Mouse (Mus musculus): ENCODE measurements around the gene H2al1j. TPM values are rescaled to one million over a fixed set of nuclear protein-coding genes. Genes with fewer than 3 reads are reported as not detected.
"Not testable (repeated sequence)": the region's sequence is repeated elsewhere in the genome, so short reads cannot be mapped to it uniquely, and the experiment has no call there.

The H2al1j gene
- polyA plus RNA-seq (2015; fragmentation: Nextera tagmentation; extraction: Ambion mirVana), result not detected in 2 replicates

DNA sequence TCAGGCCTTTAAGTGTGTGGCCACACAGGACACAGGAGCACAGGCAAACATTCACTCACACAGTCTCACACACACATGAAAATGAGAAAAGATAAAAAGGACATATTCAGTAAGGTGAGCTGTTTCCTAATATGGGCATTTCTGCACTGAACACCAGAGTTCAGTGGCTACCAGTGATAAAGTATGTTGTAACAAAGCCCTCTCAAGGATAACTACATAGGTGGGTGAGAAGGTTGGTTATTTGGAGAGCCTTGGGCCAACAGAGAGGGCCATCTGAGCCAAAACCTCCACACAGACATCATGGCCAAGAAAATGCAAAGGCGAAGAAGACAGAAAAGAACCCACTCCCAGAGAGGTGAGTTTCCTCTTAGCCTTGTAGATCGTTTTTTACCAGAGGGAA lies at the start of gene H2al1j:
TSS of gene H2al1j (plus strand) at position 301 of the 400 bp plus-strand sequence.
- not testable (repeated sequence) for ATAC-seq (replicated peaks; ENCODE audit: insufficient number of reproducible peaks, insufficient read depth, low FRiP score, low read depth)

DNA sequence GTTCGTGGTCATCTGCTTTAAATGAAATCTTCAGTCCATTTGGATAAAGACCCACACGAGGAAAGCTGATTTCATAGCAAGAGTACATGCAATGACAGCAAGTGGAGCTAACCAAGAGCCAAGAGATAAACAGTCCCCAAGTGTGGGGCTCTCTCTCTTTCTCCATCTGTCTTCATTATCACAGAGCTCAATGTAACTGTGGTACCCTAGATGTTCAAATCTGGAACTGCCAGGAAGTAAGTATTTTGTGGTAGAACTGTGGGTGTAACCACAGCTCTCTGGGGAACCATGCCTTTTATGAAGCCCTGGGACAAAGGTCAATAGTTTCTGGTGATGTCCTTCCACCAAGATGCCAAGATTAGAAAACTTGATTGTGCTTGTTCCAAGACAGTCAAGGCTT lies 46.9 kb upstream of the H2al1j start:
- 45% methylated on average over 2 of the region's 2 CpGs for WGBS

More for the DNA sequence above, at the start of gene H2al1j:
- not testable (repeated sequence) for H3K9me3 ChIP-seq (replicated peaks); H3K27ac ChIP-seq; H3K27me3 ChIP-seq; H3K36me3 ChIP-seq; H3K9ac ChIP-seq; H3K4me3 ChIP-seq; H3K4me2 ChIP-seq; H3K4me1 ChIP-seq (replicated peaks)
- WGBS, result 79% methylated on average over 2 of the region's 2 CpGs

DNA sequence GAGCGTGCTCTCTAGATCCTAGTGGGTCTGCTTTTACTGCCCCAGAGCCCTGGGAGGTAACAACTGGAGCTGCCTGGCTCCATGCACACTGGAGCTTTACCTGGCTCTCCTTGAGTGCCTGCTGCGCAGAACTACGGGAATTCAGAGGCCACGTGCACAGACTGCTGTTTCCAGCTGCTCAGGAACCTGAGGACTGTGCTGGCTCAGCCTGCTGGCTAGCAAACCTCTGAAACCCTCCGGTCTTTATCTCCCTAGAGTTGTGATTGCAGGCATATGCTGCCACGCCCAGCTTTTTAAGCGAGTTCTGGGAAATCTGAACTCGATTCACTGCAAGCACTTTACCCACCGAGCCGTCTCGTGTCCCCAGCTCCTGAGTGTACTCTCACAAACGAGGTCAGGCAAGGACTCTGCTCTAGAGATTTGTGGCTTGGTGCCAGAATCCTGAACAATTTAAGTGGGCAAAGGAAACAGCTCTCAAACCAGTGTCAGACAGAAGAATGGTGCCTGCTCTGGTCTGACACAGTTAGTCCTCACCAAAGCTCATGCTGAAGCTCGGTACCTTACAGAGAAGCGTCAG lies 39.2 kb upstream of the H2al1j start:
- no peak overlapping the region for H3K4me2 ChIP-seq
- no peaks in the 10 kb centered on the region for H3K9me3 ChIP-seq (replicated peaks)
- H3K27me3 ChIP-seq, result peaks cover 5% of the 10 kb centered on the region; the same call in 1 of the 2 replicates
- no peak for ATAC-seq (replicated peaks; ENCODE audit: insufficient number of reproducible peaks, insufficient read depth, low FRiP score, low read depth)
- H3K27ac ChIP-seq, result no peak overlapping the region
- 44% methylated on average over 14 of the region's 14 CpGs for WGBS
- no peaks in the 10 kb centered on the region for H3K36me3 ChIP-seq
- H3K9ac ChIP-seq, result no peak overlapping the region
- H3K4me3 ChIP-seq, result no peak overlapping the region
- peaks cover 3% of the 10 kb centered on the region; the same call in 1 of the 2 replicates for H3K4me1 ChIP-seq (replicated peaks)

More for the DNA sequence above, 46.9 kb upstream of the H2al1j start:
- no peak for ATAC-seq (replicated peaks; ENCODE audit: insufficient number of reproducible peaks, insufficient read depth, low FRiP score, low read depth)
- Histone ChIP-seq H3K9me3 (replicated peaks) (no peaks in the 10 kb centered on the region), H3K9ac (no peak overlapping the region), H3K36me3 (no peaks in the 10 kb centered on the region), H3K27ac (no peak overlapping the region), H3K4me3 (no peak overlapping the region), H3K4me2 (no peak overlapping the region), H3K4me1 (replicated peaks) (no peaks in the 10 kb centered on the region), H3K27me3 (no peaks in the 10 kb centered on the region; the same call in 1 of the 2 replicates)

DNA sequence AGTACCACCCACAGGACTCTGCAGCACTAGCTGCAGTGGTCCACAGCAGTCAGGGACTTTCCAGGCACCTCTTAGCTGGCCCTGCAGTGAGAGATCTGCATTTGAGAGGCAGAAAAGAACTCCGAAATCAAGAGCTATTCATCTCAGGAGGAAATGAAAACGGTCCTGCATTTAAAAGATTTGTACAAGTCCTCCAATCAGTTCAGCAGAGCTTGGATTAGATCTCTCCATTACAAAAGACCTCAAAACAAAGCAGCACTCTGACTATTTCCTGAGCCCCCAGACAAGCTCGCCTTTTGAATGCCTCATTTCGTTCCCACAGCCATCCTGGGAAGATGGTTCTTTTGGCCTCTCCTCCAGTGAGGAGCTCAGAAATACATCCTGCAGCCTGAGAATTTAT lies 38.4 kb upstream of the H2al1j start:
- Histone ChIP-seq H3K9ac (no peak overlapping the region), H3K4me2 (no peak overlapping the region), H3K27me3 (peaks cover 5% of the 10 kb centered on the region; the same call in 1 of the 2 replicates), H3K36me3 (no peaks in the 10 kb centered on the region), H3K4me1 (replicated peaks) (peaks cover 3% of the 10 kb centered on the region; the same call in 1 of the 2 replicates), H3K4me3 (no peak overlapping the region), H3K9me3 (replicated peaks) (no peaks in the 10 kb centered on the region), H3K27ac (no peak overlapping the region)
- WGBS, result 62% methylated on average over 4 of the region's 4 CpGs
- no peak for ATAC-seq (replicated peaks; ENCODE audit: insufficient number of reproducible peaks, insufficient read depth, low FRiP score, low read depth)

DNA sequence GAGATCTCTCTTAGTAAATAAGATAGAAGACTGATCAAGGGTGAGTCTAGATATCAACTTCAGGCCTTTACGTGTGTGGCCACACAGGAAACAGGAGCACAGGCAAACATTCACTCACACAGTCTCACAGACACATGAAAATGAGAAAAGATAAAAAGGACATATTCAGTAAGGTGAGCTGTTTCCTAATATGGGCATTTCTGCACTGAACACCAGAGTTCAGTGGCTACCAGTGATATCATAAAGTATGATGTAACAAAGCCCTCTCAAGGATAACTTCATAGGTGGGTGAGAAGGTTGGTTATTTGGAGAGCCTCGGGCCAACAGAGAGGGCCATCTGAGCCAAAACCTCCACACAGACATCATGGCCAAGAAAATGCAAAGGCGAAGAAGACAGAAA lies 28.7 kb upstream of the H2al1j start, which contains the start of gene H2al1a:
TSS of gene H2al1a (plus strand) at position 301 of the 400 bp plus-strand sequence.
- not testable (repeated sequence) for ATAC-seq (replicated peaks; ENCODE audit: insufficient number of reproducible peaks, insufficient read depth, low FRiP score, low read depth)

DNA sequence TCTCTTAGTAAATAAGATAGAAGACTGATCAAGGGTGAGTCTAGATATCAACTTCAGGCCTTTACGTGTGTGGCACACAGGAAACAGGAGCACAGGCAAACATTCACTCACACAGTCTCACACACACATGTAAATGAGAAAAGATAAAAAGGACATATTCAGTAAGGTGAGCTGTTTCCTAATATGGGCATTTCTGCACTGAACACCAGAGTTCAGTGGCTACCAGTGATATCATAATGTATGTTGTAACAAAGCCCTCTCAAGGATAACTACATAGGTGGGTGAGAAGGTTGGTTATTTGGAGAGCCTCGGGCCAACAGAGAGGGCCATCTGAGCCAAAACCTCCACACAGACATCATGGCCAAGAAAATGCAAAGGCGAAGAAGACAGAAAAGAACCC lies 25.5 kb upstream of the H2al1j start, which contains the start of gene H2al1b:
TSS of gene H2al1b (plus strand) at position 301 of the 400 bp plus-strand sequence.
- H3K27me3 ChIP-seq; H3K9me3 ChIP-seq (replicated peaks); H3K4me1 ChIP-seq (replicated peaks); H3K27ac ChIP-seq; H3K36me3 ChIP-seq; ATAC-seq (replicated peaks; ENCODE audit: insufficient number of reproducible peaks, insufficient read depth, low FRiP score, low read depth); H3K4me3 ChIP-seq; H3K9ac ChIP-seq; H3K4me2 ChIP-seq: not testable (repeated sequence)
- 77% methylated on average over 1 of the region's 3 CpGs for WGBS

More for the DNA sequence above, 28.7 kb upstream of the H2al1j start, which contains the start of gene H2al1a:
- H3K27me3 ChIP-seq; H3K4me1 ChIP-seq (replicated peaks); H3K36me3 ChIP-seq; H3K9me3 ChIP-seq (replicated peaks); H3K4me3 ChIP-seq; H3K4me2 ChIP-seq; H3K27ac ChIP-seq; H3K9ac ChIP-seq: not testable (repeated sequence)
- WGBS, result no CpG with 5 or more reads among the region's 3 CpGs

DNA sequence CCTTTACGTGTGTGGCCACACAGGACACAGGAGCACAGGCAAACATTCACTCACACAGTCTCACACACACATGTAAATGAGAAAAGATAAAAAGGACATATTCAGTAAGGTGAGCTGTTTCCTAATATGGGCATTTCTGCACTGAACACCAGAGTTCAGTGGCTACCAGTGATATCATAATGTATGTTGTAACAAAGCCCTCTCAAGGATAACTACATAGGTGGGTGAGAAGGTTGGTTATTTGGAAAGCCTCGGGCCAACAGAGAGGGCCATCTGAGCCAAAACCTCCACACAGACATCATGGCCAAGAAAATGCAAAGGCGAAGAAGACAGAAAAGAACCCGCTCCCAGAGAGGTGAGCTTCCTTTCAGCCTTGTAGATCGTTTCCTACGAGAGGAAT lies 22.3 kb upstream of the H2al1j start, which contains the start of gene H2al1c:
TSS of gene H2al1c (plus strand) at position 301 of the 400 bp plus-strand sequence.
- not testable (repeated sequence) for ATAC-seq (replicated peaks; ENCODE audit: insufficient number of reproducible peaks, insufficient read depth, low FRiP score, low read depth); H3K27ac ChIP-seq; H3K9me3 ChIP-seq (replicated peaks); H3K4me2 ChIP-seq; H3K36me3 ChIP-seq; H3K9ac ChIP-seq; H3K27me3 ChIP-seq; H3K4me1 ChIP-seq (replicated peaks); H3K4me3 ChIP-seq
- WGBS, result 100% methylated on average over 1 of the region's 6 CpGs

DNA sequence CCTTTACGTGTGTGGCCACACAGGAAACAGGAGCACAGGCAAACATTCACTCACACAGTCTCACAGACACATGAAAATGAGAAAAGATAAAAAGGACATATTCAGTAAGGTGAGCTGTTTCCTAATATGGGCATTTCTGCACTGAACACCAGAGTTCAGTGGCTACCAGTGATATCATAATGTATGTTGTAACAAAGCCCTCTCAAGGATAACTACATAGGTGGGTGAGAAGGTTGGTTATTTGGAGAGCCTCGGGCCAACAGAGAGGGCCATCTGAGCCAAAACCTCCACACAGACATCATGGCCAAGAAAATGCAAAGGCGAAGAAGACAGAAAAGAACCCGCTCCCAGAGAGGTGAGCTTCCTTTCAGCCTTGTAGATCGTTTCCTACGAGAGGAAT lies 19.1 kb upstream of the H2al1j start, which contains the start of gene H2al1d:
TSS of gene H2al1d (plus strand) at position 301 of the 400 bp plus-strand sequence.
- not testable (repeated sequence) for H3K9me3 ChIP-seq (replicated peaks); H3K4me2 ChIP-seq; H3K4me1 ChIP-seq (replicated peaks); ATAC-seq (replicated peaks; ENCODE audit: insufficient number of reproducible peaks, insufficient read depth, low FRiP score, low read depth); H3K9ac ChIP-seq; H3K27ac ChIP-seq; H3K4me3 ChIP-seq; H3K27me3 ChIP-seq; H3K36me3 ChIP-seq
- WGBS, result no CpG with 5 or more reads among the region's 6 CpGs

DNA sequence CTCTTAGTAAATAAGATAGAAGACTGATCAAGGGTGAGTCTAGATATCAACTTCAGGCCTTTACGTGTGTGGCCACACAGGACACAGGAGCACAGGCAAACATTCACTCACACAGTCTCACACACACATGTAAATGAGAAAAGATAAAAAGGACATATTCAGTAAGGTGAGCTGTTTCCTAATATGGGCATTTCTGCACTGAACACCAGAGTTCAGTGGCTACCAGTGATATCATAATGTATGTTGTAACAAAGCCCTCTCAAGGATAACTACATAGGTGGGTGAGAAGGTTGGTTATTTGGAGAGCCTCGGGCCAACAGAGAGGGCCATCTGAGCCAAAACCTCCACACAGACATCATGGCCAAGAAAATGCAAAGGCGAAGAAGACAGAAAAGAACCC lies 16.0 kb upstream of the H2al1j start, which contains the start of gene H2al1e:
TSS of gene H2al1e (plus strand) at position 301 of the 400 bp plus-strand sequence.
- ATAC-seq (replicated peaks; ENCODE audit: insufficient number of reproducible peaks, insufficient read depth, low FRiP score, low read depth); H3K36me3 ChIP-seq; H3K9ac ChIP-seq; H3K27me3 ChIP-seq; H3K9me3 ChIP-seq (replicated peaks); H3K4me2 ChIP-seq; H3K4me3 ChIP-seq; H3K27ac ChIP-seq; H3K4me1 ChIP-seq (replicated peaks): not testable (repeated sequence)
- no CpG with 5 or more reads among the region's 3 CpGs for WGBS

DNA sequence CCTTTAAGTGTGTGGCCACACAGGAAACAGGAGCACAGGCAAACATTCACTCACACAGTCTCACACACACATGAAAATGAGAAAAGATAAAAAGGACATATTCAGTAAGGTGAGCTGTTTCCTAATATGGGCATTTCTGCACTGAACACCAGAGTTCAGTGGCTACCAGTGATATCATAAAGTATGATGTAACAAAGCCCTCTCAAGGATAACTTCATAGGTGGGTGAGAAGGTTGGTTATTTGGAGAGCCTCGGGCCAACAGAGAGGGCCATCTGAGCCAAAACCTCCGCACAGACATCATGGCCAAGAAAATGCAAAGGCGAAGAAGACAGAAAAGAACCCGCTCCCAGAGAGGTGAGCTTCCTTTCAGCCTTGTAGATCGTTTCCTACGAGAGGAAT lies 12.8 kb upstream of the H2al1j start, which contains the start of gene H2al1f:
TSS of gene H2al1f (plus strand) at position 301 of the 400 bp plus-strand sequence.
- H3K9me3 ChIP-seq (replicated peaks); H3K27me3 ChIP-seq; H3K36me3 ChIP-seq; H3K27ac ChIP-seq; H3K4me3 ChIP-seq; H3K4me1 ChIP-seq (replicated peaks); ATAC-seq (replicated peaks; ENCODE audit: insufficient number of reproducible peaks, insufficient read depth, low FRiP score, low read depth); H3K4me2 ChIP-seq; H3K9ac ChIP-seq: not testable (repeated sequence)
- no CpG with 5 or more reads among the region's 6 CpGs for WGBS

DNA sequence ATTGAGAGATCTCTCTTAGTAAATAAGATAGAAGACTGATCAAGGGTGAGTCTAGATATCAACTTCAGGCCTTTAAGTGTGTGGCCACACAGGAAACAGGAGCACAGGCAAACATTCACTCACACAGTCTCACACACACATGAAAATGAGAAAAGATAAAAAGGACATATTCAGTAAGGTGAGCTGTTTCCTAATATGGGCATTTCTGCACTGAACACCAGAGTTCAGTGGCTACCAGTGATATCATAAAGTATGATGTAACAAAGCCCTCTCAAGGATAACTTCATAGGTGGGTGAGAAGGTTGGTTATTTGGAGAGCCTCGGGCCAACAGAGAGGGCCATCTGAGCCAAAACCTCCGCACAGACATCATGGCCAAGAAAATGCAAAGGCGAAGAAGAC lies 9.7 kb upstream of the H2al1j start, which contains the start of gene H2al1g:
TSS of gene H2al1g (plus strand) at position 301 of the 400 bp plus-strand sequence.
- not testable (repeated sequence) for H3K36me3 ChIP-seq; H3K9ac ChIP-seq; H3K4me3 ChIP-seq; H3K4me2 ChIP-seq; ATAC-seq (replicated peaks; ENCODE audit: insufficient number of reproducible peaks, insufficient read depth, low FRiP score, low read depth); H3K9me3 ChIP-seq (replicated peaks); H3K27ac ChIP-seq; H3K4me1 ChIP-seq (replicated peaks); H3K27me3 ChIP-seq
- WGBS, result no CpG with 5 or more reads among the region's 3 CpGs

DNA sequence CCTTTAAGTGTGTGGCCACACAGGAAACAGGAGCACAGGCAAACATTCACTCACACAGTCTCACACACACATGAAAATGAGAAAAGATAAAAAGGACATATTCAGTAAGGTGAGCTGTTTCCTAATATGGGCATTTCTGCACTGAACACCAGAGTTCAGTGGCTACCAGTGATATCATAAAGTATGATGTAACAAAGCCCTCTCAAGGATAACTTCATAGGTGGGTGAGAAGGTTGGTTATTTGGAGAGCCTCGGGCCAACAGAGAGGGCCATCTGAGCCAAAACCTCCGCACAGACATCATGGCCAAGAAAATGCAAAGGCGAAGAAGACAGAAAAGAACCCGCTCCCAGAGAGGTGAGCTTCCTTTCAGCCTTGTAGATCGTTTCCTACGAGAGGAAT lies 6.4 kb upstream of the H2al1j start, which contains the start of gene H2al1h:
TSS of gene H2al1h (plus strand) at position 301 of the 400 bp plus-strand sequence.
- H3K4me2 ChIP-seq; H3K27me3 ChIP-seq; H3K9ac ChIP-seq; H3K36me3 ChIP-seq; H3K4me1 ChIP-seq (replicated peaks); H3K4me3 ChIP-seq; ATAC-seq (replicated peaks; ENCODE audit: insufficient number of reproducible peaks, insufficient read depth, low FRiP score, low read depth); H3K27ac ChIP-seq; H3K9me3 ChIP-seq (replicated peaks): not testable (repeated sequence)
- WGBS, result no CpG with 5 or more reads among the region's 6 CpGs
